Mouse (Mus musculus) hindbrain, postnatal 0 days (tissue): Measurements from ENCODE around the gene Olfr729. TPM values are rescaled to one million over a fixed set of nuclear protein-coding genes. Genes with fewer than 3 reads are reported as not detected.

Experiments
- ATAC-seq: fragments of 200-750 bp; cut with Nextera tagmentation; 2 replicates; pipeline ENCODE4 v1.8.0; 2017; ENCODE audit warnings: mild to moderate bottlenecking, moderate TSS enrichment, moderate library complexity
- DNase-seq: peaks from one replicate; pipeline ENCODE4 v3.0.0-alpha.2; 2015; ENCODE audit warnings: low spot score
- H3K27ac ChIP-seq: fragments of 300-500 bp; sonication (generic); 2 replicates; pipeline ENCODE4 v1.5.1; 2014; ENCODE audit warnings: mild to moderate bottlenecking
- H3K27me3 ChIP-seq: fragments of 300-500 bp; sonication (generic); 2 replicates; pipeline ENCODE4 v1.6.1; 2014; ENCODE audit warnings: low read length, mixed read lengths; ENCODE audit not compliant: insufficient read depth
- H3K36me3 ChIP-seq: fragments of 300-500 bp; sonication (generic); 2 replicates; pipeline ENCODE4 v1.6.1; 2014; ENCODE audit warnings: low read length, mixed read lengths; ENCODE audit not compliant: insufficient read depth
- H3K4me1 ChIP-seq: fragments of 300-500 bp; sonication (generic); 2 replicates; pipeline ENCODE4 v1.6.1; 2014; ENCODE audit warnings: antibody characterized with exemption, low read length, mixed read lengths; ENCODE audit not compliant: insufficient read depth
- H3K4me2 ChIP-seq: fragments of 300-500 bp; sonication (generic); 2 replicates; pipeline ENCODE4 v1.6.1; 2014; ENCODE audit warnings: low read depth, mild to moderate bottlenecking, low read length, moderate library complexity, mixed read lengths
- H3K4me3 ChIP-seq: fragments of 300-500 bp; sonication (generic); 2 replicates; pipeline ENCODE4 v1.5.1; 2014; ENCODE audit warnings: low read length
- H3K9ac ChIP-seq: fragments of 300-500 bp; sonication (generic); replicated peaks from 2 replicates; pipeline ENCODE4 v1.6.1; 2014; ENCODE audit warnings: mild to moderate bottlenecking, low read length, moderate library complexity, mixed read lengths
- H3K9me3 ChIP-seq: fragments of 300-500 bp; sonication (generic); 2 replicates; pipeline ENCODE4 v1.6.1; 2016; ENCODE audit warnings: low read length, mixed read lengths
- CTCF ChIP-seq: IDR thresholded peaks from 2 replicates; pipeline ENCODE4 v1.5.1; 2016; ENCODE audit warnings: antibody characterized with exemption, control low read depth, low read depth
- WGBS: fragments of 180-500 bp; shearing (Covaris S2); extraction: QIAGEN DNeasy Blood & Tissue Kit; methylation state at CpG from one replicate; pipeline ENCODE4 v1.1.7; 2014; 5-methylcytosine and 5-hydroxymethylcytosine counted together
- polyA plus RNA-seq: library from polyadenylated mRNA; unstranded; fragments of >200 nt; fragmentation: Nextera tagmentation; extraction: Ambion mirVana; gene quantifications from 2 replicates; pipeline ENCODE4 v1.2.1, GENCODE M21; 2015
- total RNA-seq: library from RNA; depleted of rRNA; stranded (reverse); fragments of >200 nt; gene quantifications from 2 replicates; pipeline ENCODE4 v1.2.3, GENCODE M21; 2014; rRNA removed

Gene Olfr729
- total RNA-seq, result not detected in 2 replicates
- polyA plus RNA-seq, result not detected in 2 replicates

DNA sequence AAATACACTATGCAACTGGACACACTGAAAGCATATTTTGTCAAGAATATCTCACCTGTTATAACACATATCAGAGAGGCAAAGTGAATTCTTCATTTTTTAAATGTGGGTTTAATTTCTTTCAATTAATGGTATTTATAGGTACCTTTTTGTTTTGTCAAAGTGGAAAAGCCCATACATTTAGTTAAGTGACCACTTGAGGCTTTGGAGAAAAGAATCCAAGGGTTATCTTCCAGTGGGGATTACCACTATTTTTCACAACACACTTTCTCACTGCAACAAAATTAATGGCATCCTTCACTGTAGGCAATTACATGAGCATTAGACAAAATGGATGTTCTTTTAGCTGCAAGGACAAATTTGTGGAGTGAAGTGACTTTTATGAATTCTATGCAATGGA, at the start of gene Olfr729:
Gene Olfr729 (minus strand): TSS at position 101 of the 400 bp plus-strand sequence.
- Histone ChIP-seq H3K4me2 (no peak within 1 kb of the TSS), H3K4me3 (no peak within 1 kb of the TSS), H3K27me3 (no peaks in the 10 kb centered on the region), H3K4me1 (no peaks in the 10 kb centered on the region), H3K36me3 (no peaks in the 10 kb centered on the region), H3K27ac (no peak within 1 kb of the TSS), H3K9me3 (no peaks in the 10 kb centered on the region), H3K9ac (no peak within 1 kb of the TSS)
- ATAC-seq (no peak), DNase-seq (no peak)
- TF ChIP-seq CTCF, result no peak

DNA sequence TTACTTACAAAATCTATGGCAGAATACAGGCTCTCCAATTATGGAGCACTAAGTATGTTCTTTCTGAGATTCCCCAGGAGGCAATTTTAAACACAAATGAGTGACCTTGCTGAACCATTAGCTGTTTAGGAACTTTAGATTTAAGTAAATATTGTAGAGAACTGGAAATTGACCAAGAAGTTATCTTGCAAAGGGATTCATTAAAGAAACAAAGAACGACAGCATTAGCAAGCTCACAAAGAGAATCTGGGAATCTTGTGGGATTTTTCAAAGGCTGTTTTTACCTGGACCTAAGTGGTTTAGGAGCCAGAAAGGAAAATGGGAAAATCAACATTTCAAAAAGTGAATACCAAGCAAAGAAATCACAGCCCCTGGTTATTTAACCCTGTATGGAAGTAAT, 35.4 kb upstream of the Olfr729 start, which contains the start of gene Olfr730:
Gene Olfr730 (minus strand): TSS at position 101 of the 400 bp plus-strand sequence.
- no peak within 1 kb of the TSS for H3K4me3 ChIP-seq
- H3K4me2 ChIP-seq, result no peak within 1 kb of the TSS
- H3K36me3 ChIP-seq, result no peaks in the 10 kb centered on the region
- no peaks in the 10 kb centered on the region for H3K9me3 ChIP-seq
- no peaks in the 10 kb centered on the region for H3K4me1 ChIP-seq
- no peak for ATAC-seq
- DNase-seq, result no peak
- H3K27me3 ChIP-seq, result no peaks in the 10 kb centered on the region
- H3K27ac ChIP-seq, result no peak within 1 kb of the TSS
- no peak within 1 kb of the TSS for H3K9ac ChIP-seq
- WGBS, result 56% methylated on average over 1 of the region's 1 CpGs
- no peak for TF ChIP-seq CTCF

DNA sequence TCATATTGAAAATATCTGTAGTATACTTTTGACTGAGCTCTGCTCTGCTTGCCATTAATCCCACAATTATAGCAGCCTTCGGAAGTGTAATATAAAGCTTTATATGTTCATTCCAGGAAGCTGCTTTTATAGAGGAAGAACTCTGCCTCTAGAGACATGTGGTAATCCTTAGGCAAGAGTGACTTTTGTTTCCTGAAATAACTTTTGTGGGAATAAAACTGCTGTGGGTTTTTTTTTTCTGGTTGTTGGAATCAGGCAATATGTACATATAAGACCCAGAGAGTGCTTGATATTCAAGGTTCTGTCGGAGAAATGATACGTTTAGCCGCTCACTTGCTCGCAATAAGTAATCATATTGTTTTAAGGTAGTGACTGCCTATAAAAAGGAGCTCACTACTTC, 10.1 kb downstream of the Olfr729 start, which contains the start of gene Olfr728:
Gene Olfr728 (minus strand): TSS at position 101 of the 400 bp plus-strand sequence.
- Histone ChIP-seq H3K27ac (no peak within 1 kb of the TSS), H3K4me3 (no peak within 1 kb of the TSS), H3K9ac (no peak within 1 kb of the TSS), H3K4me2 (no peak within 1 kb of the TSS), H3K27me3 (no peaks in the 10 kb centered on the region), H3K36me3 (no peaks in the 10 kb centered on the region), H3K9me3 (no peaks in the 10 kb centered on the region), H3K4me1 (no peaks in the 10 kb centered on the region)
- TF ChIP-seq CTCF, result no peak
- 90% methylated on average over 5 of the region's 5 CpGs for WGBS
- DNase-seq (no peak), ATAC-seq (no peak)

DNA sequence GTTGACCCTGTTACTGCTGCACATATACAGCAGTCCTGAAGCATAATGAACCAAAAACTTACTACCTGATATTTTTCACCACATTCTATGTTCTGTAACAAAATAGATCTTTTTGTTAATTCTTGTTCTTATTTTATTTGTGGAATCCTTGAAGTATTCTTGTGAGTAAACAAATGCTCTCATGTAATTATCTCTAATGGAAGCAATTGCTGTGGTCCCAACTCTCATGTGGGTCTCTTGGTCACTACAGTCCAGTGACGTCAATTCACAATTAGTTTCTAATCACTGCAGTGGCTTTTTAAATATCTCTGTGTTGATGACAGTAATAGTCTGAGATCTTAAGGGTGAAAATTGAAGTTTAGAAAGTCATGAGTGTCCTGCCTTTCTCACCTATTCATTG, 29.8 kb downstream of the Olfr729 start, which contains the start of gene Olfr727:
Gene Olfr727 (plus strand): TSS at position 301 of the 400 bp plus-strand sequence.
- no peaks in the 10 kb centered on the region for H3K4me1 ChIP-seq
- ATAC-seq (no peak), DNase-seq (no peak)
- no peaks in the 10 kb centered on the region for H3K27me3 ChIP-seq
- H3K27ac ChIP-seq, result no peak within 1 kb of the TSS
- H3K9ac ChIP-seq, result no peak within 1 kb of the TSS
- no peaks in the 10 kb centered on the region for H3K36me3 ChIP-seq
- no peaks in the 10 kb centered on the region for H3K9me3 ChIP-seq
- TF ChIP-seq CTCF, result no peak
- no peak within 1 kb of the TSS for H3K4me3 ChIP-seq
- WGBS, result 89% methylated on average over 1 of the region's 1 CpGs
- no peak within 1 kb of the TSS for H3K4me2 ChIP-seq

Other genes with a start within 250 kb of the Olfr729 start
- not detected in 2 replicates for gene Olfr723, start 221.1 kb downstream of the Olfr729 start, total RNA-seq
- not detected in 2 replicates for gene Olfr723, start 221.1 kb downstream of the Olfr729 start, polyA plus RNA-seq
- gene Olfr724, start 189.6 kb downstream of the Olfr729 start, total RNA-seq, result not detected in 2 replicates
- gene Olfr724, start 189.6 kb downstream of the Olfr729 start, polyA plus RNA-seq, result not detected in 2 replicates
- gene Olfr725, start 112.5 kb downstream of the Olfr729 start, total RNA-seq, result not detected in 2 replicates
- gene Olfr725, start 112.5 kb downstream of the Olfr729 start, polyA plus RNA-seq, result not detected in 2 replicates
- gene Olfr726, start 62.0 kb downstream of the Olfr729 start, total RNA-seq, result not detected in 2 replicates
- gene Olfr726, start 62.0 kb downstream of the Olfr729 start, polyA plus RNA-seq, result not detected in 2 replicates
- gene Olfr727, start 29.7 kb downstream of the Olfr729 start, total RNA-seq, result not detected in 2 replicates
- not detected in 2 replicates for gene Olfr727, start 29.7 kb downstream of the Olfr729 start, polyA plus RNA-seq
- gene Olfr728, start 10.2 kb downstream of the Olfr729 start, total RNA-seq, result not detected in 2 replicates
- gene Olfr728, start 10.2 kb downstream of the Olfr729 start, polyA plus RNA-seq, result not detected in 2 replicates
- gene Olfr730, start 35.3 kb upstream of the Olfr729 start, total RNA-seq, result not detected in 2 replicates
- not detected in 2 replicates for gene Olfr730, start 35.3 kb upstream of the Olfr729 start, polyA plus RNA-seq
- not detected in 2 replicates for gene Olfr731, start 89.0 kb upstream of the Olfr729 start, total RNA-seq
- not detected in 2 replicates for gene Olfr731, start 89.0 kb upstream of the Olfr729 start, polyA plus RNA-seq
- not detected in 2 replicates for gene Olfr732, start 131.3 kb upstream of the Olfr729 start, total RNA-seq
- not detected in 2 replicates for gene Olfr732, start 131.3 kb upstream of the Olfr729 start, polyA plus RNA-seq
- not detected in 2 replicates for gene Olfr733, start 148.6 kb upstream of the Olfr729 start, total RNA-seq
- not detected in 2 replicates for gene Olfr733, start 148.6 kb upstream of the Olfr729 start, polyA plus RNA-seq
- not detected in 2 replicates for gene Olfr734, start 173.9 kb upstream of the Olfr729 start, total RNA-seq
- not detected in 2 replicates for gene Olfr734, start 173.9 kb upstream of the Olfr729 start, polyA plus RNA-seq
- gene Olfr735, start 196.0 kb upstream of the Olfr729 start, total RNA-seq, result not detected in 2 replicates
- not detected in 2 replicates for gene Olfr735, start 196.0 kb upstream of the Olfr729 start, polyA plus RNA-seq
- 0.04 TPM in 1 of 2 replicates, not detected in the other for gene Tlr11, start 205.0 kb upstream of the Olfr729 start, total RNA-seq
- not detected in 2 replicates for gene Tlr11, start 205.0 kb upstream of the Olfr729 start, polyA plus RNA-seq
- gene Olfr736, start 228.3 kb upstream of the Olfr729 start, total RNA-seq, result not detected in 2 replicates
- gene Olfr736, start 228.3 kb upstream of the Olfr729 start, polyA plus RNA-seq, result not detected in 2 replicates